Mouse (Mus musculus): ENCODE results near the gene Spns1. TPM values are rescaled to one million over a fixed set of nuclear protein-coding genes. Genes with fewer than 3 reads are reported as not detected.
"Not testable (repeated sequence)": the region's sequence is repeated elsewhere in the genome, so short reads cannot be mapped to it uniquely, and the experiment has no call there.

The Spns1 gene
- polyA plus RNA-seq, 1 experiment from 2014 or later: 92.6 TPM

- Histone ChIP-seq H3K4me3 (ENCODE audit: low read depth, low read length) (no peak overlapping the region), H3K4me1 (ENCODE audit: control insufficient read depth, insufficient read depth, low read length) (no peaks in the 10 kb centered on the region), H3K9ac (ENCODE audit: low read depth, low read length) (no peak overlapping the region), H3K27me3 (ENCODE audit: control insufficient read depth, insufficient read depth, low read depth, low read length) (no peaks in the 10 kb centered on the region), H3K9me3 (replicated peaks; ENCODE audit: control insufficient read depth, low read length, poor library complexity, severe bottlenecking) (no peaks in the 10 kb centered on the region), H3K27ac (ENCODE audit: low read length) (no peak overlapping the region), H3K4me2 (ENCODE audit: low read length) (no peak overlapping the region), H3K36me3 (ENCODE audit: control insufficient read depth, insufficient read depth, low read length) (no peaks in the 10 kb centered on the region)
- ATAC-seq: no peak
- 94% methylated on average over 2 of the region's 2 CpGs for WGBS
These were observed 31.4 kb upstream of the Spns1 start for GRCm38 (mm10) chr7:126408686-126409085.

- H3K36me3 ChIP-seq (ENCODE audit: control insufficient read depth, insufficient read depth, low read length); H3K27ac ChIP-seq (ENCODE audit: low read length); H3K4me1 ChIP-seq (ENCODE audit: control insufficient read depth, insufficient read depth, low read length); H3K4me3 ChIP-seq (ENCODE audit: low read depth, low read length); H3K9ac ChIP-seq (ENCODE audit: low read depth, low read length); H3K4me2 ChIP-seq (ENCODE audit: low read length); H3K9me3 ChIP-seq (replicated peaks; ENCODE audit: control insufficient read depth, low read length, poor library complexity, severe bottlenecking); ATAC-seq; H3K27me3 ChIP-seq (ENCODE audit: control insufficient read depth, insufficient read depth, low read depth, low read length): not testable (repeated sequence)
- 87% methylated on average over 7 of the region's 8 CpGs for WGBS
These were observed 25.3 kb upstream of the Spns1 start for GRCm38 (mm10) chr7:126402518-126402917.

- H3K27ac ChIP-seq (ENCODE audit: low read length): no peak overlapping the region
- no peak for ATAC-seq
- no peak overlapping the region for H3K9ac ChIP-seq (ENCODE audit: low read depth, low read length)
- no peak overlapping the region for H3K4me2 ChIP-seq (ENCODE audit: low read length)
- no peaks in the 10 kb centered on the region for H3K36me3 ChIP-seq (ENCODE audit: control insufficient read depth, insufficient read depth, low read length)
- H3K27me3 ChIP-seq (ENCODE audit: control insufficient read depth, insufficient read depth, low read depth, low read length): no peaks in the 10 kb centered on the region
- no peaks in the 10 kb centered on the region for H3K9me3 ChIP-seq (replicated peaks; ENCODE audit: control insufficient read depth, low read length, poor library complexity, severe bottlenecking)
- WGBS: 11% methylated on average over 5 of the region's 5 CpGs
- no peak overlapping the region for H3K4me3 ChIP-seq (ENCODE audit: low read depth, low read length)
- peaks cover 6% of the 10 kb centered on the region for H3K4me1 ChIP-seq (ENCODE audit: control insufficient read depth, insufficient read depth, low read length)
These were observed 22.3 kb upstream of the Spns1 start for GRCm38 (mm10) chr7:126399548-126399947.

- peaks cover 6% of the 10 kb centered on the region for H3K4me1 ChIP-seq (ENCODE audit: control insufficient read depth, insufficient read depth, low read length)
- ATAC-seq: no peak
- H3K4me2 ChIP-seq (ENCODE audit: low read length): no peak overlapping the region
- H3K27ac ChIP-seq (ENCODE audit: low read length): no peak overlapping the region
- H3K27me3 ChIP-seq (ENCODE audit: control insufficient read depth, insufficient read depth, low read depth, low read length): no peaks in the 10 kb centered on the region
- H3K9me3 ChIP-seq (replicated peaks; ENCODE audit: control insufficient read depth, low read length, poor library complexity, severe bottlenecking): no peaks in the 10 kb centered on the region
- H3K4me3 ChIP-seq (ENCODE audit: low read depth, low read length): no peak overlapping the region
- 97% methylated on average over 4 of the region's 4 CpGs for WGBS
- H3K36me3 ChIP-seq (ENCODE audit: control insufficient read depth, insufficient read depth, low read length): no peaks in the 10 kb centered on the region
- H3K9ac ChIP-seq (ENCODE audit: low read depth, low read length): no peak overlapping the region
These were observed 20.6 kb upstream of the Spns1 start for GRCm38 (mm10) chr7:126397822-126398221.

DNA sequence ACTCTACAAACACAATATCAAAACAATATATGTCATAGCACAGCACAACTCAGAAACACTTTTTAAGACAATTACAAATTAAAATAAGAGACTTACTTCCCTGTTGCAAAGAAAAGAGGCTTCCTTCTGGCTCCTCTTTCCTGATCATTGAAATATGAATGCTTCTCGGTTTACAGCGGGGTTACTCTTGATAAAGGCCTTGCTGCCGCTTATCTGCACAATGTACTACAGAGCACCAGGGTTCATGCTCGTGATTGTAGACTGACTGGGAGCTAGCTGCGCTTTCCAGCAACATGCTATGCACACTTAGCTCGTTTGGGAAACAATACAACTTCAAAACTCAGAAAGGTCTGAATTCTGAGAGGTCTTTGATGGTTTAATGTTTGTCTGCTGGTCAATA, 20.0 kb upstream of the Spns1 start:
- 56% methylated on average over 6 of the region's 6 CpGs for WGBS
- no peak for ATAC-seq
- 0 out of 2 replicates have a peak overlapping the region, but pooled peaks have one; percentile 8 for H3K4me3 ChIP-seq (ENCODE audit: low read depth, low read length)

GRCm38 (mm10) chr7:126396298-126397119, 19.3 kb upstream of the Spns1 start, which contains the start of gene Nfatc2ip:
Gene Nfatc2ip, minus strand, starts transcription at chr7:126396737.
- peak within 1 kb of the TSS; percentile 81 for H3K4me3 ChIP-seq (ENCODE audit: low read depth, low read length)
- peaks cover 6% of the 10 kb centered on the region for H3K4me1 ChIP-seq (ENCODE audit: control insufficient read depth, insufficient read depth, low read length)
- peak within 1 kb of the TSS; percentile 58; the same call in 1 of the 2 replicates for H3K27ac ChIP-seq (ENCODE audit: low read length)
- H3K9me3 ChIP-seq (replicated peaks; ENCODE audit: control insufficient read depth, low read length, poor library complexity, severe bottlenecking): no peaks in the 10 kb centered on the region
- peak within 1 kb of the TSS; percentile 82 for H3K9ac ChIP-seq (ENCODE audit: low read depth, low read length)
- H3K36me3 ChIP-seq (ENCODE audit: control insufficient read depth, insufficient read depth, low read length): no peaks in the 10 kb centered on the region
- no peaks in the 10 kb centered on the region for H3K27me3 ChIP-seq (ENCODE audit: control insufficient read depth, insufficient read depth, low read depth, low read length)
- under 1% methylated on average over 59 of the region's 59 CpGs for WGBS
- peak; percentile 100 for ATAC-seq
- H3K4me2 ChIP-seq (ENCODE audit: low read length): peak within 1 kb of the TSS; percentile 70

More for the DNA sequence above, 20.0 kb upstream of the Spns1 start:
- Histone ChIP-seq H3K4me1 (ENCODE audit: control insufficient read depth, insufficient read depth, low read length) (peaks cover 6% of the 10 kb centered on the region), H3K9ac (ENCODE audit: low read depth, low read length) (no peak overlapping the region), H3K36me3 (ENCODE audit: control insufficient read depth, insufficient read depth, low read length) (no peaks in the 10 kb centered on the region), H3K27me3 (ENCODE audit: control insufficient read depth, insufficient read depth, low read depth, low read length) (no peaks in the 10 kb centered on the region), H3K9me3 (replicated peaks; ENCODE audit: control insufficient read depth, low read length, poor library complexity, severe bottlenecking) (no peaks in the 10 kb centered on the region), H3K27ac (ENCODE audit: low read length) (no peak overlapping the region), H3K4me2 (ENCODE audit: low read length) (peak overlapping the region; percentile 41)

DNA sequence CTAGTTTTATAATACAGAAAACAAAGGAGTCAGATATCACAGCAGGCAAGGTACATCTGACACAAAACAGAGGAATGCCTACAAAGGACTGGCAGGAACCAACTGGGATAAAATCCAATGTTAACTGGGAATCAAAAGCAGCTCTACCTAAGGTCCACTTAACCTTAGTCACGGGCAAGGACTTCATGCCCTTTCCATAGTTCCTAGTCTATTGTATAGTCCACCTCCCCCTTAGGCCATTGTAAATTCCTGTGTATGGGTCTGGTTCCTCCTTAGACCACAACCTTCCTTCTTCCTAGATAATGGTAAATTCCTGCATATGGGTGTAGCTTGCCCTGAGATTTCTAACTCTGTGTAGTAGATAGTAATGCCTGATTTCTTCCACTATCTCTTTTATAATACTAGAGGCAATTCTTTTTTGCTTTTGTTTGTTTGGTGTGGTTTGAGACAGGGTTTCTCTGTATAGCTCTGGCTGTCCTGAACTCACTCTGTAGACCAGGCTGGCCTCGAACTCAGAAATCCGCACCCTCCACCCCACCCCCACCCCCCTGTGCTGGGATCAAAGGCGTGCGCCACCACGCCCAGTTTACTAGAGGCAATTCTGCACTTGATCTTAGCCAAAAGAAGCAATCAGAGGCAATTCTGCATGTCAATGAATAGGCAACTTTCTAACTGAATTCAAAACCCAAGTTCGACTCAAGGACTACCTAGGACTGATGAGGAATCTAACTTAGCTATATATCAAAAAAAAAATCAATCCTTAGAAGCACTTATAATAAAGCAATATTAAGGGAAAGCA, 15.0 kb upstream of the Spns1 start:
- H3K27me3 ChIP-seq (ENCODE audit: control insufficient read depth, insufficient read depth, low read depth, low read length); H3K27ac ChIP-seq (ENCODE audit: low read length); ATAC-seq; H3K9ac ChIP-seq (ENCODE audit: low read depth, low read length); H3K4me1 ChIP-seq (ENCODE audit: control insufficient read depth, insufficient read depth, low read length); H3K4me2 ChIP-seq (ENCODE audit: low read length); H3K4me3 ChIP-seq (ENCODE audit: low read depth, low read length); H3K9me3 ChIP-seq (replicated peaks; ENCODE audit: control insufficient read depth, low read length, poor library complexity, severe bottlenecking); H3K36me3 ChIP-seq (ENCODE audit: control insufficient read depth, insufficient read depth, low read length): not testable (repeated sequence)
- 92% methylated on average over 7 of the region's 7 CpGs for WGBS

GRCm38 (mm10) chr7:126388185-126388584, 10.9 kb upstream of the Spns1 start:
- 94% methylated on average over 1 of the region's 1 CpGs for WGBS
- Histone ChIP-seq H3K9ac (ENCODE audit: low read depth, low read length) (no peak overlapping the region), H3K9me3 (replicated peaks; ENCODE audit: control insufficient read depth, low read length, poor library complexity, severe bottlenecking) (no peaks in the 10 kb centered on the region), H3K27me3 (ENCODE audit: control insufficient read depth, insufficient read depth, low read depth, low read length) (no peaks in the 10 kb centered on the region), H3K27ac (ENCODE audit: low read length) (no peak overlapping the region), H3K36me3 (ENCODE audit: control insufficient read depth, insufficient read depth, low read length) (peaks cover 21% of the 10 kb centered on the region), H3K4me1 (ENCODE audit: control insufficient read depth, insufficient read depth, low read length) (no peaks in the 10 kb centered on the region), H3K4me2 (ENCODE audit: low read length) (no peak overlapping the region), H3K4me3 (ENCODE audit: low read depth, low read length) (no peak overlapping the region)
- no peak for ATAC-seq

- WGBS: 83% methylated on average over 5 of the region's 5 CpGs
- no peak overlapping the region for H3K4me2 ChIP-seq (ENCODE audit: low read length)
These were observed 6.3 kb upstream of the Spns1 start for GRCm38 (mm10) chr7:126383565-126383964.

More at GRCm38 (mm10) chr7:126383565-126383964, 6.3 kb upstream of the Spns1 start:
- Histone ChIP-seq H3K4me3 (ENCODE audit: low read depth, low read length) (no peak overlapping the region), H3K36me3 (ENCODE audit: control insufficient read depth, insufficient read depth, low read length) (peaks cover 13% of the 10 kb centered on the region), H3K27me3 (ENCODE audit: control insufficient read depth, insufficient read depth, low read depth, low read length) (no peaks in the 10 kb centered on the region), H3K4me1 (ENCODE audit: control insufficient read depth, insufficient read depth, low read length) (0 out of 2 replicates have a peak, but pooled peaks cover under 1% of the 10 kb centered on the region), H3K9me3 (replicated peaks; ENCODE audit: control insufficient read depth, low read length, poor library complexity, severe bottlenecking) (no peaks in the 10 kb centered on the region), H3K9ac (ENCODE audit: low read depth, low read length) (no peak overlapping the region), H3K27ac (ENCODE audit: low read length) (no peak overlapping the region)
- no peak for ATAC-seq
